Mouse (Mus musculus): Measurements from ENCODE around the gene Fthl17b.
"Not testable (repeated sequence)": the region's sequence is repeated elsewhere in the genome, so short reads cannot be mapped to it uniquely, and the experiment has no call there.

Gene Fthl17b

GRCm38 (mm10) chrX:8962875-8963274 lies at the start of gene Fthl17b:
Gene Fthl17b (minus strand): TSS chrX:8962975.
- in situ Hi-C loops (cut with MboI; ENCODE audit: unreplicated experiment in 2 of 2), result not testable (repeated sequence)

- in situ Hi-C loops (cut with MboI; ENCODE audit: unreplicated experiment in 2 of 2), result not testable (repeated sequence)
Observed at GRCm38 (mm10) chrX:8986655-8987054, 23.9 kb upstream of the Fthl17b start, which contains the start of gene Fthl17d. Gene Fthl17d (minus strand): TSS chrX:8986755.

GRCm38 (mm10) chrX:8976459-8976858 lies 13.7 kb upstream of the Fthl17b start, which contains the start of gene Fthl17c:
Gene Fthl17c (minus strand): TSS chrX:8976559.
- in situ Hi-C loops (cut with MboI; ENCODE audit: unreplicated experiment in 2 of 2), result not testable (repeated sequence)

- in situ Hi-C loops (cut with MboI; ENCODE audit: unreplicated experiment in 2 of 2), result not testable (repeated sequence)
Observed at GRCm38 (mm10) chrX:8964618-8965017, 1.8 kb upstream of the Fthl17b start.

GRCm38 (mm10) chrX:8948130-8948805 lies 14.5 kb downstream of the Fthl17b start:
- in situ Hi-C loops (cut with MboI; ENCODE audit: unreplicated experiment in 2 of 2), result not testable (repeated sequence)

- in situ Hi-C loops (cut with MboI; ENCODE audit: unreplicated experiment in 2 of 2), result no loop called here
Observed at GRCm38 (mm10) chrX:8944041-8944440, 18.7 kb downstream of the Fthl17b start.

GRCm38 (mm10) chrX:8927308-8927707 lies 35.5 kb downstream of the Fthl17b start:
- in situ Hi-C loops (cut with MboI; ENCODE audit: unreplicated experiment in 2 of 2), result no loop called here

- in situ Hi-C loops (cut with MboI; ENCODE audit: unreplicated experiment in 2 of 2), result no loop called here
Observed at GRCm38 (mm10) chrX:8921813-8922607, 40.8 kb downstream of the Fthl17b start.

GRCm38 (mm10) chrX:8921080-8921479 lies 41.7 kb downstream of the Fthl17b start:
- in situ Hi-C loops (cut with MboI; ENCODE audit: unreplicated experiment in 2 of 2), result no loop called here

All from v-Abl transformed pro-B cells (cell line).